Mouse (Mus musculus) myocyte (in vitro differentiated cells): ENCODE measurements around the gene Smtnl1.

Source experiments
- CEBPB ChIP-seq: IDR thresholded peaks from 2 replicates; pipeline ENCODE4 v1.6.1; 2011; ENCODE audit warnings: mild to moderate bottlenecking, moderate library complexity; ENCODE audit not compliant: poor library complexity, insufficient read depth, severe bottlenecking
- E2F4 ChIP-seq: IDR thresholded peaks from one replicate; pipeline ENCODE4 v1.6.1; 2011; ENCODE audit warnings: mild to moderate bottlenecking, control low read depth, moderate library complexity; ENCODE audit not compliant: insufficient read depth
- MAX ChIP-seq: IDR thresholded peaks from one replicate; pipeline ENCODE4 v1.6.1; 2011; ENCODE audit warnings: low read depth, mild to moderate bottlenecking, control low read depth
- MYOD1 ChIP-seq, 3 experiments: IDR thresholded peaks; one replicate each; pipeline ENCODE4 v1.6.1; 2011; ENCODE audit warnings: control low read depth in 2 of 3, low read depth in 2 of 3, mild to moderate bottlenecking in 2 of 3, moderate library complexity in 1 of 3; ENCODE audit not compliant: insufficient read length in 2 of 3, control insufficient read depth in 1 of 3
- MYOG ChIP-seq, 3 experiments: IDR thresholded peaks; one replicate each; pipeline ENCODE4 v1.6.1; 2011; ENCODE audit warnings: control low read depth in 2 of 3, low read depth in 2 of 3, mild to moderate bottlenecking in 2 of 3; ENCODE audit not compliant: insufficient read length in 2 of 3, control insufficient read depth in 1 of 3, insufficient read depth in 1 of 3
- POLR2A ChIP-seq: IDR thresholded peaks from one replicate; pipeline ENCODE4 v1.6.1; 2011; ENCODE audit warnings: low read depth, mild to moderate bottlenecking, control low read depth, moderate library complexity; ENCODE audit not compliant: insufficient read length
- POLR2AphosphoS2 ChIP-seq: IDR thresholded peaks from one replicate; pipeline ENCODE4 v1.6.1; 2011; ENCODE audit warnings: low read depth, control low read depth; ENCODE audit not compliant: insufficient read length
- SRF ChIP-seq: IDR thresholded peaks from one replicate; pipeline ENCODE4 v1.6.1; 2011; ENCODE audit warnings: low read depth; ENCODE audit not compliant: control insufficient read depth, insufficient read length
- TCF12 ChIP-seq: IDR thresholded peaks from one replicate; pipeline ENCODE4 v1.6.1; 2011; ENCODE audit warnings: mild to moderate bottlenecking, control low read depth; ENCODE audit not compliant: poor library complexity, insufficient read depth, severe bottlenecking
- USF1 ChIP-seq: IDR thresholded peaks from one replicate; pipeline ENCODE4 v1.6.1; 2011; ENCODE audit warnings: low read depth, mild to moderate bottlenecking, control low read depth, moderate library complexity

DNA sequence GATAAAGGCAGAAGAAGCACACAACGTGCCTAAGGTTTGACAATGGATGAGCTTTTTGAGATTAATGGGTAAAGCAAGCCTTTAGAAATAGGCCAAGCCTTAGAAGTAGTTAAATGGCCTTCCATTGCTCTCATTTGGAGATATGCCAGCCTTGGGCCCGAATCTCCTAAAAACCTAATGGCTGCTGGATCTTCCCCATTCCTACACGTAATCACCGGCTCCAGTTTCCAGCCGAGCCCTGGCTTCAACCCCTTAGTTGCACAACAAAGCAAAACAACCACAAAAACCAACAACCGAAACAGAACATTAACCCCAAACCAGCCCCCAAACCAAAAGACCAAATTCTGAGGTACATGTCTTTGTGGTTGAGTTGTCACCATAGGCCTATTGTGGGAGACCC lies 46.8 kb downstream of the Smtnl1 start:
- TF ChIP-seq TCF12 (no peak), POLR2A (no peak), MYOD1 (IDR thresholded peaks at IDR 0.05; ENCODE audit: control insufficient read depth in 1 of 3, insufficient read length in 2 of 3, low read depth in 2 of 3) (no peak), E2F4 (no peak), CEBPB (no peak), POLR2AphosphoS2 (no peak), MAX (no peak), USF1 (no peak), MYOG (IDR thresholded peaks at IDR 0.05; ENCODE audit: control insufficient read depth in 1 of 3, insufficient read depth in 1 of 3, insufficient read length in 2 of 3, low read depth in 2 of 3) (no peak), SRF (no peak)
